Mouse (Mus musculus) cerebellum, adult 9-10 months (tissue): Measurements from ENCODE around the gene Stk40.

Experiments used
- DNase-seq: peaks from one replicate; pipeline ENCODE4 v3.0.0; 2022

The Stk40 gene

DNA sequence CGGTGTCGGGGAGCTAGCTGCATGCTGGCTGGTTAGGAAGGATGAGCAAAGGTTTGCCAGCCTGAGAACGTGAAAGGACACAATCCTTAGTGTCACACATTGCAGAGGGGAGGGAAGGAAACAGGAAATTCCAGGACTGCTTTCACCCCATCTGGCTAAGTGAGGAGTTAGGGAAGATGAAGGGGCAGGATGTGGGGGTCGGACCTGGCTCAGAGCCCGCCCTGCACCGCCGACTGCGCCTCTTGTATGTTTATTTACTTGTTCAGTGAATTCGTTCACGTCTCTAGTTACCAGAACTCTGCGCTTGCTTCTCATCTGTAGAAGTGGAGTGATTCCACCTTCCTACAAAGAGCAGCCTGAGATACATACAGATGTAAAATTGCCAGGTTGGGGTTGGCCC lies 26.7 kb downstream of the Stk40 start:
- peak; percentile 15 for DNase-seq

DNA sequence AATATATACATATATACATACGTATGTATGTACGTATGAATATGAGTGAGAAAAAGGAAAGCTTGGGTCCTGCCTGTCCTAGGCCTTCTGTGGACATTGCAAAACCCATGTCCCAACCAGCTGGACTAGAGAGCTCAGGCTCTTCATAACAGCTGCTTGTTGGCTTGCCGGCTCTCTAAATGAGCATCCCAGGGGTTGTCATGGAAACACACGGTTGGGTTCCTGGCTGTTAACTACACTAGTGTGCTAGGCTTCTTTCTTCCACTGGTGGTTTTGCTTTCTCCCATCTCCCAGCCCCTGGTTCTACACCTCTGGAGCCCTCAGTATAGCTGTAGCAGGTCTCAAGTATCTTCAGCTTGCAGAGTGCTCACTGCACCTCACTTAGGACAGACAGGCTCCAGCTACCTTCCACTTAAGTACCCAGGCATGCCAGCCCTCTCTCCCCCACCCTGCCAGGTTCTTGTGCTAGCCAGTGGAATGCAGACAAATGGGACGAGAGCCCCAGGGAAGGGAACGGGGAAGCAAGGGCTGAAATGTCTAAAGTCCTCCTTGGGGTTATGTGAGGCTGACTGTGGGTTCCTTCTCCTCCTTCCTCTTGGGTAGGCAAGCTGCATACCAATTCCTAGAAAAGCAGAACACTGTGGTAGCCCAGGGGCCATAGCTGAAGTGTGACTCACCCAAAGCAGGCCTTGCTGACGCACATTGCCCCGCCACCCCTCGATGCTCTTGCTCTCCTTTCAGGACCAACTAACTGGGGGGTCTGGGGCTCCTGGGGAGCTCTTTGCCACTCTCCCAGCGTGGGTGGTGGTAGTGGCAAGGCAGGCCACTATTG lies 27.7 kb downstream of the Stk40 start:
- DNase-seq: peak; percentile 44

GRCm38 (mm10) chr4:126132636-126133264 lies 29.0 kb downstream of the Stk40 start:
- peak; percentile 21 for DNase-seq

GRCm38 (mm10) chr4:126134236-126134635 lies 30.5 kb downstream of the Stk40 start:
- DNase-seq: peak; percentile 10

DNA sequence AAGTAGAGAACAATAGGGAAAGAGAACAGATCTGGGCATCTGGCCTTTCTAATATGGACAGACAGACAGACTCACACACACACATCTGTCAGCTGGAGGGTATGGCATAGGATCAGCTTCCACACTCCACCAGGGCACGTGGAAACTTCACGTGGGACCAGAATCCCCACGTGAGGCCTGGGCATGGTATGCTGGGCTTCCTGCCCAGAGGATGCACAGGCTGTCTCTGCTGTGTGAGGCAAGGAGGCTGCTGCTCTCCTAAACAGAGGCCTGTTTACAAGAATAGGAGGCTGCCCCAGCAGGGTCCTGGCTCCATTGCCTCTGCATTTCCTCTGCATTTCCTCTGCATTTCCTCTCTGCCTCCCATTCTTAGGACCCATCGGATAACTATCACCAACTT lies 30.9 kb downstream of the Stk40 start:
- DNase-seq: peak; percentile 55

GRCm38 (mm10) chr4:126137773-126138172 lies 34.0 kb downstream of the Stk40 start:
- no peak for DNase-seq

DNA sequence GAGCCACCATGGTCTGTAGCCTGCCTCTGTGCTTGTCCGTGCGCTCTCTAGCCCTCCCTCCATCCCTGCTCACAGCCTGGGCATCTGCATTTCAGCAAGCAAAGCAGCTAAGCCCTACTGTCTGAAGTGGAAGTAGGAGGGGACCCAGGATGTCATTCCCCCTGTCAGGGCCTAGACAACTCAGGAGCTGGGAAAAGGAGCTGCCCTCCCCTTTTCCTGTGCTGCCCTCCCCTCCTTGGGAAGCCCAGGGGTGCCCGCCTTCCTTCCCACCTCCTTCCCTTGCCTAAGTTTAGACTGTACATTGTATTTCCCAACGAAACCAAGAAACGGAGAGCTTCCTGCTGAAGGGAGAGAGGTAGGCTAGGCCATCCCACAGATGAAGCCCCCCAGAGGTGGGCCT lies 37.3 kb downstream of the Stk40 start:
- DNase-seq: no peak

DNA sequence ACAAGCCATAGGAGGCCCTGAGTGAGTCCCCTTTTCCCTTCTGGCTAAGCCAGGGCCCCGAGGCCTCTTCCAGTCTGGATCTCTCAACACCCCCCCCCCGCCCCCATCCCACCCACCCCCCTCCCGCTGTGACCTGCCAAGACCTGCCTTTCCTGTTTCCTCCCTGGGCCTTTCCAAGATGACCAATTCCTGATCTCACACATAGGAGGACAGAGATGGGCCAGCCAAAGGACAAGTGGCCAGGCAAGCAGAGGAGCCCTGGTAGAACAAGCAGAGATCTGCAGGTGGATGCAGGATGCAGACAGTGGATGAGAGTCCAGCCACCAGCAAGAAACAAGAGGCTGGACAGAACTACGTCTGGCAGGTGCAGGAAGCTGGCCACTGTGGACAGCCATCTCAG lies 41.6 kb downstream of the Stk40 start:
- DNase-seq: no peak

DNA sequence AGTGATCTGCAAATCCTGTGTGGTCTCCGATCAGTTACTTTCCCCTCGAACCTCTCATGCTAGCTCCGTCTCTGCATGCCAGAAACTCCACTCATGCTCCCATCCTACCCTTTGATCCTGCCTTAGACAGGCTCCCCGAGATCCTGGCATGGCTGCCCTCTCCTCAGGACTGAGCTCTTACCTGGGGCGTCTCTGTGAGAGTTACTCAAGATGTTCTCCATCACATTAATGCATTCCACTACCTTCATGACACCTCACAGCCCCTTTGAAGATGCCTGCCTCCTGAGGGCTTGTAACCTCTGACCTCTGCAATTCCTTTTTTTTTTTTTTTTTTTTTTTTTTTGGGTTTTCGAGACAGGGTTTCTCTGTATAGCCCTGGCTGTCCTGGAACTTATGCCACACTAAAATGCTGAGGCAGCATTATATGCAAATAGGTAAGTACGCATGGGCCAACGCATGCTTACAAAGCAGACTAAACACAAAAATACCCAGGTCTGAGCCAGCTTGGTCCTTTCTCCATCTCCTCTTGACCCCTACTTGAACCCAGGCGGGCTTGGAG lies 43.3 kb downstream of the Stk40 start:
- DNase-seq: no peak

DNA sequence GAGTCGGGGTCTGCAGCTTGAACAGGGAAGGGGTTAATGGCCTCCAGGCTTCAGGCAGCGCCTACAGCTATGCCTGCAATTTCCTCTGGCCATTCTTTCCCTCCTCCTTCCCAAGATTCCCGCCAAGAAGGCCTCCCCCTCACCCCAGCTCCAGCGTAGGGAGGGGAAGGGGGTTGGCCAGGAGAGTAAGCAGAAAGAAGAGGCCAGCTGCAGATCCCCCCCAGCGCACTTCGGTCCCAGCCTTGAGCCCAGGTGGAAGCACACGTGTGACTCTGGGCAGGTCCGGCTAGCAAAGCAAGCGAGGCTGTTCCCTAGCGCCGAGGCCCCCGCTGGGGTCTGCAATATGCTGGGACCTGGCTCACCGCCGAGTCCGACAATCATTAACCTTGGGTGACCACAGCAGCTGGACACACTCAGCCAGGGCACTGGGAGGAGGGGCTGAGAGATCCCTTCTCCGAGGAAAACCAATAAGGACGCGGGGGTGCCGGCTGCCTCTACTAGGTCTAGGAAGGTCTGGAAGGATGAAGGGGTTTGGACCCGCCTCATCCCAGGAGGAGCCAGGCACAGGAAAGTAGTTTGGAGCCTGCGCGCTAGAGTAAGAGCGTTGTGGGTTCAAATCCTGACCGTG lies 43.9 kb downstream of the Stk40 start, which contains the start of gene Eva1b:
Gene Eva1b, plus strand, starts transcription at position 212 of the 628 bp plus-strand sequence.
- no peak for DNase-seq

DNA sequence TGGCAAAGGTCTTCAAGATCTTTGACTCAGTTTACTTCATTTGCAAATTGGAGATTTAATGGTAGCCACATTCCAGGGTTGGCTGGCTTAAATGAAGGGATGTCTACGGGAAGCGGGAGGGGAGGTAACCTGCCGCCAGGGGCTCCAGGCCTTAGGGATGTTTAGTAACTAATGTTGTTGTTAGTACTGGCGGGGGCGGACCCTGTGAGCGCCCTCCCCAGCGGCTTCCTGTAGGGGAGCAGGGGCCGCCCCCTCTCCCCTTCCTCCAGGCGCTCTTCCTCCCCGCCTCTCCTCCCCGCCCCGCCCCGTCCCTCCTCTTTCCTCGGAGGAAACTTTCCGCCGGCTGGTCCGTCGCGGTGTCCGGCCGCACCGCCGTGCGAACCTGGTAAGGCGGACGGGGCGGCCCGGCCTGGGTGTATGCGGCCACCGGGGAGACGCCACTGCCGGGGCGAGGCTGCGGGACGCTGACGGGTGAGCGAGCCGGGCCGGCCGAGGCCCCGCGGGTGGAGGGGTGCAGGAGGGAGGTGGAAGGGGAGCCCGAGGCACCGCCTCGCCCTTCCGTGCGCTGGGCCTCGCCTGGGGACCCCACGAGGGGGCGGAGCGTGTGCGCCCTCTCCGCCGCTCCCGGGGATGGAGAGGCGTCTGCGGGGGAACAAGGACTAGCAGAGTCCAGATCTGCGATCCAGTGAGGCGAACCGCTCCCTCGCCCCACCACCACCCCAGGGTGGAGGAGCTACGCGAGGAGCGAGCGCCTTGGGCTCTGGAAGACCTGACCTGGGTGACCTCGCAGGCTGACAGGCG lies 44.6 kb downstream of the Stk40 start:
- no peak for DNase-seq

DNA sequence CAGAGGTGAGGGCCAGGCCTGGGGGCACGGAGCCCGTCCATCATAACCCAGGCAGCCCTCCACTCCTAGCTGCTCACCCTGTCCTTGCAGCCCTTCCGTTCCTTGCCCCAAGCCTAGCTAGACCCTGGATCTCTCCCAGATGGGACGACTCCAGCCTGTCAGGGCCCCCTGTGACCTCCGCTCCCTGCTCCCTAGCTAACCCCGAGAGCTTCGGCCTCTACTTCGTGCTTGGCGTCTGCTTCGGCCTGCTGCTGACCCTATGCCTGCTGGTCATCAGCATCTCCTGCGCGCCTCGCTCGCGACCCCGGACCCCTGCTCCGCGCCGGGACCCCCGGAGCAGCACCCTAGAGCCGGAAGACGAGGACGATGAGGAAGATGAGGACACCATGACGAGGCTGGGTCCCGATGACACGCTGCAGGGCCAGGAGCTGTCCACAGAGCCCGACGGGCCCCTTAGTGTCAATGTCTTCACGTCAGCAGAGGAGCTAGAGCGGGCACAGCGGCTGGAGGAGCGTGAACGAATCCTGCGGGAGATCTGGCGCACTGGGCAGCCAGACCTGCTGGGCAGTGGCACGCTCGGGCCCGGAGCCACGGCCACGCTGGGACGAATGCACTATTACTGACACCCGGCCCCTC lies 45.4 kb downstream of the Stk40 start:
- no peak for DNase-seq

- no peak for DNase-seq
These were observed 46.0 kb downstream of the Stk40 start for GRCm38 (mm10) chr4:126149798-126150197.

GRCm38 (mm10) chr4:126150297-126150948 lies 46.7 kb downstream of the Stk40 start:
- DNase-seq: no peak

- no peak for DNase-seq
These were observed 47.2 kb downstream of the Stk40 start for GRCm38 (mm10) chr4:126150949-126151320.

- DNase-seq: no peak
These were observed 48.1 kb downstream of the Stk40 start for GRCm38 (mm10) chr4:126151701-126152440.

DNA sequence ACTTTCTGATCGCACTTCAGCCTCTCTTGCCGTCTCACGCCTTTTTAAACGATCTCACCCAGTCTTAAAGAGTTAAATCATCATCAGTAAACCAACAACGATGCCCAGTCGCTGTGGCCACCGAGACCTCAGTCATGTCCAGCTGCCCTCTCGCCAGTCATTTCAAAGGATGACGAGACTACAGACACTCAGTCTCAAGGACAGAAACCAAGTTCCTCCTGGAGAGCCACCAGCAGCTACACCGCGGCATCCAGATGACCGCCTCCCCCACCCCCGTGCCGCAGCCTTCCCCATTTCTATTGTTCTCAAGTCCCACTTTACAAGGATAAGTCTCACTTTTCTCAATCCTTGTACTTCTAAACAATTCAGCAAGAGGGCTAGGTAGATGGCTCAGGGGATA lies 49.1 kb downstream of the Stk40 start:
- no peak for DNase-seq

DNA sequence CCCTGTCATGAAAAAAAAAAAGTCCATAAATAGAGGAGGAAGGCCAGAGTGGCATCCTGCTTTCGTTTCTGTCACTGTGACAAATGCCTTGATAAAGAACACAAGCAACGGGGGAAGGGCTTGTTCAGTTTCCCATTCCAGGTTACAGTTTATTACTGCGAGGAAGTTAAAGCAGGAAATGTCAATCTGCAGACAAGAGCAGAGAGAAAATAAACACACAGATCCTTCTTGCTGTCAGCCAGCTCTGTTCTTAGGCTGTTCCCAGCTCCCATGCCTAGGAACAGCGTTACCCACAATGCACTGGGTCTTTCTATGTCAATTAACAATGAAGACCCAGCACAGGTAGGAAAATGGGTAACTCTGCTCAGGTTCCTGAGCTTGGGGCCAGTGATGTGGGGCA lies 51.4 kb downstream of the Stk40 start:
- no peak for DNase-seq

GRCm38 (mm10) chr4:126155869-126156268 lies 52.1 kb downstream of the Stk40 start:
- DNase-seq: no peak

GRCm38 (mm10) chr4:126156617-126157016 lies 52.9 kb downstream of the Stk40 start:
- DNase-seq: no peak

- no peak for DNase-seq
These were observed 53.8 kb downstream of the Stk40 start for GRCm38 (mm10) chr4:126157562-126157961.
